ENCODE assay signal across 19 mouse cellular contexts in the genomic region with DNA sequence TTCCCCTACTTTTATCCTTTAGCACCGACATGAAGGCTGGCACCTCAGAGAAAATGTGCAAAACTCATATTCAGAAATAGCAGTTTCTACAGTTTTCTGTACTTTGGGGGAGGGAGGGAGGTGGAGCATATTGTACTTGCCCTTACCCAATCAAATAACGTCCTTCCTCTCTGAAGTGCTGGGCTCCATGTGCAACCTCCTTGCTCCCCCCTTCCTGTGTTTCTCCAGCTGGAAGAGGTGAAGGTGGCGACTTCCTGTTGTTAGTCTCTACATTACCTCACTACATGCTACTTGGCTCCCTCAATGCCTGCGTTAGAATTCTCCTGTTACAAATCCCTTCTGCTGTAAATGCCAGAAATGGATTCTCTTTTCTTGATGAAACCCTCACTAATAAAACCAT. TPM values are rescaled to one million over a fixed set of nuclear protein-coding genes. Genes with fewer than 3 reads are reported as not detected.
DNase-seq lines count a peak whose midpoint lies in the region; ATAC-seq and TF ChIP-seq lines count a peak whose summit lies in the region.
"Had no signal": no experiment of that assay in that cellular context is flagged by ENCODE, and none has a peak within 500 bp of the region (broad histone marks: within the 10 kb centered on the region; RNA-seq: fewer than 3 reads in every experiment).

No protein-coding gene starts in this region.

- H3K27ac ChIP-seq in thymus, adult 2 months (ENCODE audit: control insufficient read depth, insufficient read depth, low read length) = no peak overlapping the region
- H3K27ac ChIP-seq in limb, embryonic 11.5 days (replicated peaks; ENCODE audit: low read depth, low read length) = no peak overlapping the region
- H3K27ac ChIP-seq: embryonic facial prominence, embryonic 13.5 days; liver, embryonic 12.5 days had no signal

- no peaks in the 10 kb centered on the region for H3K27me3 ChIP-seq in thymus, adult 2 months (ENCODE audit: control insufficient read depth, insufficient read depth, low read length)
- no peaks in the 10 kb centered on the region for H3K27me3 ChIP-seq in limb, embryonic 11.5 days (ENCODE audit: control insufficient read depth, insufficient read depth, low read length)
- H3K27me3 ChIP-seq: embryonic facial prominence, embryonic 13.5 days; liver, embryonic 12.5 days had no signal

- H3K4me3 ChIP-seq in thymus, adult 2 months (ENCODE audit: control insufficient read depth, insufficient read depth, low read length) = no peak overlapping the region
- H3K4me3 ChIP-seq in limb, embryonic 11.5 days (ENCODE audit: low read depth, low read length) = no peak overlapping the region
- H3K4me3 ChIP-seq: embryonic facial prominence, embryonic 13.5 days; liver, embryonic 12.5 days had no signal

- 30% methylated on average over 4 of the region's 4 CpGs for WGBS in thymus, adult 2 months
- 57% methylated on average over 4 of the region's 4 CpGs for WGBS in limb, embryonic 11.5 days

- H3K36me3 ChIP-seq in thymus, adult 2 months (ENCODE audit: control insufficient read depth, insufficient read depth, low read length) = no peaks in the 10 kb centered on the region
- H3K36me3 ChIP-seq in limb, embryonic 11.5 days (ENCODE audit: control insufficient read depth, insufficient read depth, low read length) = no peaks in the 10 kb centered on the region
- H3K36me3 ChIP-seq: embryonic facial prominence, embryonic 13.5 days; liver, embryonic 12.5 days had no signal

- no peak for DNase-seq in frontal cortex, postnatal 10 days (ENCODE audit: low spot score in 2 of 2)
- peak; percentile 25 for DNase-seq in thymus, adult 2 months
- no peak for DNase-seq in thymus, postnatal 4 days
- DNase-seq in limb, embryonic 11.5 days (ENCODE audit: low spot score) = peak; percentile 43
- DNase-seq in thymus, postnatal 25 days = peak; percentile 33
- no peak for DNase-seq in right cerebral cortex, adult 2 months (ENCODE audit: low spot score in 2 of 2)
- no peak for DNase-seq in gastrocnemius, postnatal 10 days
- DNase-seq: B cell, adult 2 months; cerebellum, adult 9-10 months; kidney, postnatal 25 days; lung, postnatal 14 days; midbrain, embryonic 14.5 days had no signal

- ATAC-seq in frontal cortex, adult (ENCODE audit: low TSS enrichment) = peak; percentile 32; the same call in 1 of the 2 replicates
- ATAC-seq in limb, embryonic 11.5 days (ENCODE audit: insufficient number of reproducible peaks, low FRiP score, low TSS enrichment, low read depth) = peak; percentile 78; the same call in 1 of the 2 replicates
- ATAC-seq: liver, embryonic 12.5 days had no signal

- H3K9ac ChIP-seq in limb, embryonic 11.5 days (ENCODE audit: low read length) = no peak overlapping the region
- H3K9ac ChIP-seq: embryonic facial prominence, embryonic 13.5 days; liver, embryonic 12.5 days had no signal

- peaks cover 11% of the 10 kb centered on the region for H3K4me1 ChIP-seq in thymus, adult 2 months (replicated peaks; ENCODE audit: control insufficient read depth, insufficient read depth, low read length)
- peaks cover 12% of the 10 kb centered on the region for H3K4me1 ChIP-seq in limb, embryonic 11.5 days (ENCODE audit: control insufficient read depth, insufficient read depth, low read length)

- H3K9me3 ChIP-seq in limb, embryonic 11.5 days (ENCODE audit: control insufficient read depth, low read length) = no peaks in the 10 kb centered on the region
- H3K9me3 ChIP-seq: embryonic facial prominence, embryonic 13.5 days; liver, embryonic 12.5 days had no signal

- H3K4me2 ChIP-seq in limb, embryonic 11.5 days (ENCODE audit: low read depth, severe bottlenecking) = no peak overlapping the region
- H3K4me2 ChIP-seq: embryonic facial prominence, embryonic 13.5 days; liver, embryonic 12.5 days had no signal

- no peak for TF ChIP-seq CTCF in thymus, adult 2 months (IDR thresholded peaks at IDR 0.05; ENCODE audit: borderline replicate concordance, control insufficient read depth, extremely low read depth, insufficient read depth, low read length, poor library complexity)

- TF ChIP-seq POLR2A in thymus, adult 2 months (IDR thresholded peaks at IDR 0.05; ENCODE audit: control insufficient read depth, extremely low read depth, insufficient read depth, low read length, poor library complexity) = no peak

RNA-seq across cellular contexts. Expression of a gene that starts 53.4 kb away (rescaled TPM):
- 1.5 TPM in 1 of 2 replicates, not detected in the other for polyA plus RNA-seq in thymus, adult 2 months (2012; rRNA removed)
- not detected in 2 replicates for polyA plus RNA-seq in limb, embryonic 11.5 days (2014; fragmentation: Nextera tagmentation; extraction: Ambion mirVana)
- not detected for total RNA-seq in gastrocnemius, postnatal 10 days (2021)
- total RNA-seq: layer of hippocampus, postnatal 25 days had no signal
- polyA plus RNA-seq: embryonic facial prominence, embryonic 13.5 days; frontal cortex, adult 2 months; heart, embryonic 14.5 days; liver, embryonic 12.5 days; midbrain, embryonic 14.5 days; neural tube, embryonic 11.5 days had no signal

RNA-seq across cellular contexts. Expression of a gene that starts 54.0 kb away (rescaled TPM):
- 18.2 and 23.1 TPM in 2 replicates for polyA plus RNA-seq in thymus, adult 2 months (2012; rRNA removed)
- polyA plus RNA-seq in limb, embryonic 11.5 days (2014; fragmentation: Nextera tagmentation; extraction: Ambion mirVana) = 34.0 and 34.8 TPM in 2 replicates
- 10 to 100 TPM; 63.1 to 65.2 TPM for total RNA-seq in gastrocnemius, postnatal 10 days (2021)

Comparison
In these comparisons a context has a peak if more than half of its experiments do, and no peak if none do; other contexts are left out.
1. DNase-seq: peak in thymus, adult 2 months (single experiment), limb, embryonic 11.5 days (single experiment) and thymus, postnatal 25 days (single experiment); none in frontal cortex, postnatal 10 days (0 of 2), thymus, postnatal 4 days (single experiment), right cerebral cortex, adult 2 months (0 of 2) and gastrocnemius, postnatal 10 days (single experiment).